Mouse (Mus musculus): ENCODE measurements around the gene Cherp.

GRCm38 (mm10) chr8:72458457-72458856 lies 16.6 kb downstream of the Cherp start:
- TF ChIP-seq CTCF (IDR thresholded peaks at IDR 0.05 in 2 of 3, conservative IDR thresholded peaks at IDR 0.05 in 1 of 3; ENCODE audit: control insufficient read depth in 1 of 3, insufficient read depth in 1 of 3, low read depth in 2 of 3, low read length in 3 of 3, poor library complexity in 1 of 3, severe bottlenecking in 1 of 3) (no peak), MAX (IDR thresholded peaks at IDR 0.05; ENCODE audit: low read length) (no peak), POLR2A (IDR thresholded peaks at IDR 0.05; ENCODE audit: control insufficient read depth in 1 of 2, insufficient read depth in 1 of 2, low read depth in 1 of 2, low read length in 2 of 2, poor library complexity in 1 of 2) (no peak), NRF1 (IDR thresholded peaks at IDR 0.05; ENCODE audit: insufficient read depth, low read depth, low read length, poor library complexity, severe bottlenecking) (no peak), GATA1 (IDR thresholded peaks at IDR 0.05; ENCODE audit: low read depth, low read length) (no peak)

All from MEL (cell line).